ENCODE assay signal across 10 mouse cellular contexts in genomic region chr1:132799258-132799657, GRCm38 (mm10). TPM values are rescaled to one million over a fixed set of nuclear protein-coding genes. Genes with fewer than 3 reads are reported as not detected.
DNase-seq lines count a peak whose midpoint lies in the region; ATAC-seq and TF ChIP-seq lines count a peak whose summit lies in the region.
"Had no signal": no experiment of that assay in that cellular context is flagged by ENCODE, and none has a peak within 500 bp of the region (broad histone marks: within the 10 kb centered on the region; RNA-seq: fewer than 3 reads in every experiment).

No protein-coding gene starts in this region.

- H3K4me3 ChIP-seq in lung, embryonic 14.5 days (ENCODE audit: low read depth, low read length) = no peak overlapping the region
- no peak overlapping the region for H3K4me3 ChIP-seq in embryonic facial prominence, embryonic 10.5 days
- H3K4me3 ChIP-seq: liver, embryonic 15.5 days had no signal

- ATAC-seq in lung, embryonic 14.5 days (ENCODE audit: insufficient read depth) = no peak
- ATAC-seq: inflammation-experienced regulatory T-cells, adult 6 months had no signal

- H3K4me2 ChIP-seq in lung, embryonic 14.5 days = no peak overlapping the region
- H3K4me2 ChIP-seq: liver, embryonic 15.5 days had no signal

- no peaks in the 10 kb centered on the region for H3K9me3 ChIP-seq in lung, embryonic 14.5 days (ENCODE audit: low read depth, low read length)
- H3K9me3 ChIP-seq in embryonic facial prominence, embryonic 10.5 days = no peaks in the 10 kb centered on the region
- H3K9me3 ChIP-seq: liver, embryonic 15.5 days had no signal

- DNase-seq in adrenal gland, postnatal 10 days = peak; percentile 44
- no peak for DNase-seq in adrenal gland, adult 18-20 months (ENCODE audit: low spot score in 2 of 2)
- peak; percentile 89 for DNase-seq in lung, embryonic 14.5 days
- DNase-seq in lung, postnatal 25 days (ENCODE audit: low spot score) = no peak
- DNase-seq in embryonic facial prominence, embryonic 10.5 days (ENCODE audit: low spot score) = peak; percentile 59
- DNase-seq in retina, embryonic 14.5 days (ENCODE audit: low spot score) = peak; percentile 75
- no peak for DNase-seq in gastrocnemius, postnatal 25 days
- no peak for DNase-seq in natural killer cell, adult 2 months (ENCODE audit: low spot score in 2 of 2)

- H3K27me3 ChIP-seq in lung, embryonic 14.5 days (ENCODE audit: insufficient read depth, low read length) = peaks cover 10% of the 10 kb centered on the region; the same call in 1 of the 2 replicates
- peaks cover 47% of the 10 kb centered on the region for H3K27me3 ChIP-seq in embryonic facial prominence, embryonic 10.5 days (replicated peaks; ENCODE audit: low read depth, poor library complexity, severe bottlenecking)

- H3K9ac ChIP-seq in lung, embryonic 14.5 days = no peak overlapping the region
- H3K9ac ChIP-seq: liver, embryonic 15.5 days had no signal

- H3K27ac ChIP-seq in lung, embryonic 14.5 days (ENCODE audit: low read depth) = no peak overlapping the region
- H3K27ac ChIP-seq in embryonic facial prominence, embryonic 10.5 days (replicated peaks) = no peak overlapping the region
- H3K27ac ChIP-seq: liver, embryonic 15.5 days had no signal

- H3K4me1 ChIP-seq in lung, embryonic 14.5 days (ENCODE audit: insufficient read depth) = no peaks in the 10 kb centered on the region
- H3K4me1 ChIP-seq in embryonic facial prominence, embryonic 10.5 days = peaks cover 10% of the 10 kb centered on the region
- H3K4me1 ChIP-seq: liver, embryonic 15.5 days had no signal

- no peaks in the 10 kb centered on the region for H3K36me3 ChIP-seq in lung, embryonic 14.5 days (ENCODE audit: insufficient read depth)
- H3K36me3 ChIP-seq in embryonic facial prominence, embryonic 10.5 days (replicated peaks) = no peaks in the 10 kb centered on the region
- H3K36me3 ChIP-seq: liver, embryonic 15.5 days had no signal

- TF ChIP-seq CTCF in lung, embryonic 14.5 days (IDR thresholded peaks at IDR 0.05; ENCODE audit: low read depth) = no peak

- under 1% methylated on average over 6 of the region's 6 CpGs for WGBS in lung, embryonic 14.5 days
- whole genome bisulfite sequencing in embryonic facial prominence, embryonic 10.5 days = 3% methylated on average over 6 of the region's 6 CpGs

RNA-seq across cellular contexts. Expression of gene Nfasc, which starts 57.7 kb away (rescaled TPM):
- total RNA-seq in adrenal gland, postnatal 10 days (2021) = 1 to 10 TPM; 4.0 to 7.2 TPM
- total RNA-seq in adrenal gland, adult 18-20 months (2021) = 1 to 10 TPM; 3.4 to 5.2 TPM
- 0.30 and 0.57 TPM in 2 replicates for polyA plus RNA-seq in lung, embryonic 14.5 days (2014; fragmentation: Nextera tagmentation; extraction: Ambion mirVana)
- 5.2 and 6.4 TPM in 2 replicates for polyA plus RNA-seq in embryonic facial prominence, embryonic 10.5 days (2016; fragmentation: Nextera tagmentation; extraction: Ambion mirVana)
- under 1 TPM; 0.43 to 0.46 TPM for total RNA-seq in gastrocnemius, postnatal 25 days (2021)
- polyA plus RNA-seq: inflammation-experienced regulatory T-cells, adult 6 months had no signal

Comparison
In these comparisons a context has a peak if more than half of its experiments do, and no peak if none do; other contexts are left out.
1. DNase-seq: peak in adrenal gland, postnatal 10 days (single experiment), lung, embryonic 14.5 days (single experiment), embryonic facial prominence, embryonic 10.5 days (single experiment) and retina, embryonic 14.5 days (single experiment); none in adrenal gland, adult 18-20 months (0 of 2), lung, postnatal 25 days (single experiment), gastrocnemius, postnatal 25 days (single experiment) and natural killer cell, adult 2 months (0 of 2).